Mouse (Mus musculus) urinary bladder, postnatal 4 days (tissue): ENCODE results near the gene A930033H14Rik.
A peak's percentile ranks its signal among the peaks of the same experiment; 100 is the strongest.

Experiments
- DNase-seq, 2 experiments: peaks; one replicate each; pipeline ENCODE4 v3.0.0; 2021 to 2022; ENCODE audit warnings: low spot score in 2 of 2

Gene A930033H14Rik

DNA sequence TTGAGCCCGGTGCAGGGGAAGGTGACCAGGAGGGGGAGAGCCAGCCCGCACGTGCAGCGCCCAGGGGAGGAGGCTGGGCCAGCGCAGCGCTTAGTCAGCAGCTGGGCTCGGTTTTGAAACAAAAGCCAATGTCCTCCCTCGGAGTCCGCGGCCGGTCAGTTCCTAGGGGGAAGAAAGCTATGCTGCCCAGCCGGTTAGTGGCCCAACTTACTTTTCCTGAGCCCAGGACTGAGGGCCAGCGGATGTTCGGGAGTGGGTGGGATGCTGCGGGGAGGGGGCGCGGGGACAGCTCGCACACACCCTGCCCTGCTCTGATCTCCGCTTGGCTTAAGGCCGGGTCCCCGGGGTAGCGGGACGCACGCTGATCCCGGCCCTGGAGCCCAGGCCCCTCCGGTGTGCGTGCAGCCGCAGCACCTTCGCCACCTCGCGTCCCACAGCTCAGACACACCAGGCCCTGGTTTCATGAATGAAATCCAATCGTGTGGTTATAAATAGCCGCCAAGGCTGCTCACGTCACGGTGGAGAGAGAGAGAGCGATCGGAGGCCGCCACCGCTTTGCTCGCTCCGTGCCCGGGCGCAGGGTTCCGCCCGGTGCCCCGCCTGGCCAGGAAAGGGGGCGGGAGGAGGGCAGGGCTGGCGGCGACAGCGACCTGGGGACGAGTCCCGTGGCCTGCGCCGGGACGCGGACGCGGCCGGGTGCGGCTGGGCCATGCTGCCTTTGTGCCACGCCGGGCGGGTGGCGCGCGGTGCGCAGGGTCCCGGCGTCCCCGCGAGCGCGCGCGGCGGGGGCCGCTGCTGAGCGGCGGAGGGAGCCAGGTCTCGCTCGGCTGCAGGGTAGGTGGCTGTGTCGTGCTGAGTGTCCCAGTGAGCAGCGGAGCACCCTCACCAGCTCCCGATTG lies at the start of gene A930033H14Rik:
Gene A930033H14Rik (minus strand): TSS at position 557 of the 899 bp plus-strand sequence.
- peak; percentile 78 to 79 for DNase-seq

DNA sequence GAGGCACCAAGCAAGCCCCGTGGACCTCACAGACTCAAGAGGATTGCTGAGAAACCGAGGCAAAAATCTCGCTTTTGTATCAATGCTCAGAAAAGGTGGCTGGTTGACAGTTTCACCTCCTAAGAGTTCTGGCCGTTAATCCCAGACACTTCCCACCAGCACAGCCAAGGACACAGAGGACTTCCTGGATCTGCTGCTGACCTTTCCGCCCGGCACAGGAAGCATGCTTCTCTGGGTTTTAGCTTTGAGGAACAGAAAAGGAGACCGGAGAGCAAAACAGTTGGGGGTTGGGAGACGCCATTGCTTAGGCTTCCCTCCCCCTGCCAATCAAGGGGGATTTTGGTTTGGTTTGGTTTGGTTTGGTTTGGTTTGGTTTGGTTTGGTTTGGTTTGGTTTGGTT lies 47.0 kb upstream of the A930033H14Rik start:
- no peak for DNase-seq

DNA sequence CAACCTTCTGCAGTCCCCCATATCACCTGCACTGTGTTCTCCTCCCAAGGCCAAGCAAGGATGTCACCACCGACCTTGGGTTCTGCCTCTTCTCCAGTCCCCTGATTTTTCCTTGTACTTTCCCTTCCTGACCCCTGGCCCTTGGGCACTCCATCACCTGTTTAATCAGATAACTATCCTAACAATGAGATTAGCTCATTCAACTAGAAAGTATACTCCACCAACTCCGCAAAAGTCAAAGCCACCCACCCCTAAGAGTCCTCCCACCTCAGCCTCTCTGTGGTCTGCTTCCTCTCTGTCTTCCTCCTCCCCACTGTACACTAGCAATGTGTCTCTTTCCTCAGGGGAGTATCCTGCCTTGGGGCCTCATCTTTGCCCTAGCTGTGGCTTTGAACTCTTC lies 46.3 kb upstream of the A930033H14Rik start:
- no peak for DNase-seq

DNA sequence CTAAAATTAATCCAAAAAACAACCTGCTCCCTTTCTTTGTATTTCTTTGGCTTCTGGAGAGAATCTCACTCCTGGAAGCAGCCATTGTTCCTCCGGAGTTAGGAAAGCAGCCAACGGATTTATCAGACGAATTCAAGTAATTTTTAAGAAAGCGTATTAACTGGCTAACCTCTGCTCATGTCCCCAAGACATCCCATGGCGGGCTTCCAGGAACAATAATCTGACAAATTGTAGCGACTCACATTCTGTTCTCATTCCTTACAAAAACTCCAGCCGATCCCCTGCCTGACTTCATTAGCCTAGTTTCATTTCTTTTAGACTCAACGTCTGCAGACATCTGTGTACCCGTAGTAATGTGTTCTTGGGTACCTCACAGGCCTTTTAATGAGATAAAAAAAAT lies 45.7 kb upstream of the A930033H14Rik start:
- no peak for DNase-seq

DNA sequence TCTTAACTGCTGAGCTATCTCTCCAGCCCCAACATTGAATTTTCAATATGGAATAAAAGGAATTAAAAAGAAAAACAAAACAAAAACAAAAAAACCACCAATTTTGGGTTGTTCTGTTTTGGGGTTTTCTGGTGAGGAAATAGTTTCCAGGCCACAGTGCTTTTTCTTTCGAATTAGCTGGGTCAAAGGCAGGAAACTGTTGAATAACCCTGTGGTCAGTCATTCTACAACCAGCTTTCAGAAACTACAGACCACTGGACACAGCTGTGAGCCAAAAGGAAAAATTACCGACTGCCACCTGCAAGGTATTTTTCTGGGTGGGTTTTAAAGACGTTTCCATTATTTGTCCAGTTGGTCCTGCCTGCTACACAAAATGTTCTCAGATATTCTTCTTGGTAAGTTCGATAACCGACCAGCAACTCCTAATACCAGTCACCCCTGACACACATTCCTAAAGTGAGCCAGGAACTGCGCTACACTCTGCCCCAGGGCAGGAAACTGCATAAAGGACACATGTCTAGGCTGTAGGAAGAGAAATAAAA lies 44.8 kb upstream of the A930033H14Rik start:
- DNase-seq: no peak

DNA sequence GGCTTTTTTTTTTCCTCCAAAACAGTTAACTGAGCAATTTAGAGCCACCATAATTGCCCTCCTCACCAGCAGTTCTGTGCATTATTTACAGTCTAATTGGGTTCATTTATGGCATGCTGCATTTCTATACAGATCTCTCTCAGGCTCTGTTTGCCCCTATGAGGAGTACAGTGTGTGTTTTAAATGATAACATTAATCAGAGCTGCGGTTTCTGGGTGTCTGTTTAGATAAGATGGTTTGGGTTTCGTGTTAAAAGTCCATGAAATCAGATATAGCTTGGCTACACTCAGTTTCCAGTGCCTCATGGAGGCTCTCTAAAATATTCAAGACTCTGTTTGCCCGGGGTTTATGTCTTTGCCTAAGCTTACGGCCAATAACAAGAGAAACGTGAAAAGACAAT lies 42.7 kb upstream of the A930033H14Rik start:
- DNase-seq: no peak

DNA sequence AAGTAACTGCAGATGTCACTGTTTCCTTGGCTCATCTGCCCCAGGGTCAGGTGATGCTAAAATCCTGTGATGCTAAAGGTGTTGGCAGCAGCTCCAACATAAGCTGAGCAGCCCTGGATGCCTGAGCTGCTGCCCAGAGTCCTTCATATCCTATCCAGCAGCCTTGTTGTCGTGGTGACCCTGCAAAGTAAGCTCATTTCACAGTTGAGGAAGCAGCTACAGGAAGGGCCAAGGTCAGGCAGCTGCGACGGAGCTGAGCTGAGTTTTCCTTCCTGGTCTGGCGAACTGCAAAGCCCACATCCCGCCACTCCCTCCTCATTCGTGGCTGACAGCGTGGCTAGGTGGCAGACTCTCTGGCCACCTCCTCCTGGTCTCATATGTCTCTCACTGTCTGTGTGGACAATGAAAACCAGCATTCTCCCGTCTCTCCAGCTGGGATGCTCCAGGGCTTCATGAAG lies 41.5 kb upstream of the A930033H14Rik start:
- DNase-seq: peak in 1 of 2 experiments; percentile 61

DNA sequence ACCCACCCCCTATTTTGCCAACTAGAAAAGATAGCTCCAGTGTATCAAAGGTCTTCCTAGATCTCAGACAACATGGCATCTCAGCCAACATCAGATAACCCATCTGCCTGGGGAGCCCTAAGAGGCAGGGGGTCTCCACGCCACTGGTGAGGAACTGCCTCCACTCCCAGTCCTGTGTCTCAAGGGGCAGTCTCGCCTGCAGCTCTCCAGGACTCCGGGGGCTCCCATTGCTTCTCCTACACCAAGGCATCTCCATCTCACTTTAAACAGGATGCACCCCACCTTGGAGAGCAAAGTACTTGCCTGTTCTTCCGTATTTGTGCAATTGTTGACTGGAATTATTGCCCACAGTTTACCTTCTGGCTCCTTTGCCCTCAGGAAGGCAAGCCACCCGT lies 40.8 kb upstream of the A930033H14Rik start:
- DNase-seq: no peak

DNA sequence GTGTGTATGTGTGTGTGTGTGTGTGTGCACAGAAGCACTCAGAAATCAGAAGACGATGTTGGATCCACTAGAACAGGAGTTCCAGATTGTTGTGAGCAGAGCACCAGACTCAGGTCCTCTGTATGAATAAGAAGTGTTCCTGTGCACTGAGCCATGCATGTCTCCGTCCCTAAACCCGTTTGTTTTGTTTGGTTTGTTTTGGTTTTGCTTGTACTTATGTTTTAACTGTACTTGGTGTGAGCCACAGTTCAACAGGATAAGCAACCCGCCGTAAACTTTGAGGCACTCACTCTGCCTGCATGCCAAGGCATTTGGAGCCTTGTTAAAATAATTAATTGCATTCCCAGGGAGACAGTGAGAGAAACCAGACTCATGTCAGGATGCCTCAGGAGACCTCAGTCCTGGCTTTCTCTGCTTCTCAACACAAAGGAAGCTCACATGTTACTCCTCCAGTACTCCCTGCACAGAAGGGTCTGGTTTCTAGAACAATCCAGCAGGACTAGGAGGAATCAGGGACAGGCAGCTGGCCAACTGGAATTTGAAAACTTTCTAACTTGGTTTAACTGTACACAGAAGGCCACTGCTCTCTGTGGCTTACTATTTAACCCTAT lies 40.3 kb upstream of the A930033H14Rik start:
- peak in 1 of 2 experiments; percentile 47 for DNase-seq

DNA sequence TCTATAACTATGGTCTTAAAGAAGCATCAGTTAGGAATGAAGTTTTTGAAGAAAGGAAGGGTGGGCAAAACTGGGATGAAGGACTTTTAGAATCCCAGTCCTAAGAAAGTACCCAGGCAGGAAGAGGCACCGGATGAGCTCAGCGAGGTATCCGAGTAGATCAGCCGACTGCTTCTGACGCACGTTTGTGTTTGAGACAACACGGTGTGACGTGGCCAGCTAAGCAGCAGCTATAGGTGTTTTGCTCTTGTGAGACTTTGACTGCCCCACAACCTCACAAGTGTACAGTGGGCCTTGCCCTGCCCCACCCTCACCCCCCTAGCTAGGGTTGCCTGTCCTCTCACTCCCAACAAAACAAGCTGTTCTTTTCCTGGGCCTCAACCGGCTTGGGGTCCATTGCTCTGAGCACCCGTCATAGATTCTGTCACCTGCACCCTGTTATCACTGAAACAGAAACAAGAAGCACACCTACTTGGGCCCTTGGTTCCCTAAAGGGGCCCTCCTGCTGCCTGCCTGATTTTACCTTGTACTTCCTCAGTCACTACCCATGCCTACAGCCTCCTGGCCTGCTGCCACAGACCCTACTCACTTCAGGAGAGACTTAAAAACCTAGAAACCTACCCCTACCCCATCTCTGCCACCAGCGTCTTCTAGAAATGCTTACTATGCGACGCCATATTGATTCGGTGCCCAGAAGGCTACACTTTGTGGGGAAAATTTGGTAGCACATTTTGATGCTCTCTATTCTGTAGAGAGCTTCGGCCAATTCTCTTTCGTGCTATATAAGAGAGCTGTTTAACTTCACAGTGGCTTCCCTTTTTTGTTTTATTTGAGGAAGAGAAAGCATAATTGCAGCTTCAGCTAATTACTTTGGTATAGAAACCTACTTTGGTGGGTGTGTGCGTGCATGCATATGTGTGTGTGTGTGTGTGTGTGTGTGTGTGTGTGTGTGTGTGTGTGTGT lies 39.5 kb upstream of the A930033H14Rik start:
- DNase-seq: no peak

DNA sequence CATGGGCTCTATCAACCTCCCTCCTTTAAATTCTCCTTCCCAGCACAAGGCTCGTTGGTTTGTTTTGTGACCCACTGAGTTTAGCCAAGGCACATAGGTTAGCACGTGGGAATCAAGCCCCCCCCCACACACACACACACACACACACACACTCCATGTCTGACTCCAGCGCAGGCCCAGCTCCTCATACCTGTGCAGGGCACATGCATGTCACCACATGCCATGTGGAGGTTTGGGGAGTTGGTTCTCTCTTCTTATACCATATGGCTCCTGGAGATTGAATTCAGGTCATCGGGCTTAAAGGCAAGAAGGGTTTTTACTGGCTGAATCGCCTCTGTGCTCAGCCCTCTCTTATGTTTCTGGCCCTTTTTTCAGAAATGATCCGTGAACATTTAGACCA lies 38.4 kb upstream of the A930033H14Rik start:
- no peak for DNase-seq

DNA sequence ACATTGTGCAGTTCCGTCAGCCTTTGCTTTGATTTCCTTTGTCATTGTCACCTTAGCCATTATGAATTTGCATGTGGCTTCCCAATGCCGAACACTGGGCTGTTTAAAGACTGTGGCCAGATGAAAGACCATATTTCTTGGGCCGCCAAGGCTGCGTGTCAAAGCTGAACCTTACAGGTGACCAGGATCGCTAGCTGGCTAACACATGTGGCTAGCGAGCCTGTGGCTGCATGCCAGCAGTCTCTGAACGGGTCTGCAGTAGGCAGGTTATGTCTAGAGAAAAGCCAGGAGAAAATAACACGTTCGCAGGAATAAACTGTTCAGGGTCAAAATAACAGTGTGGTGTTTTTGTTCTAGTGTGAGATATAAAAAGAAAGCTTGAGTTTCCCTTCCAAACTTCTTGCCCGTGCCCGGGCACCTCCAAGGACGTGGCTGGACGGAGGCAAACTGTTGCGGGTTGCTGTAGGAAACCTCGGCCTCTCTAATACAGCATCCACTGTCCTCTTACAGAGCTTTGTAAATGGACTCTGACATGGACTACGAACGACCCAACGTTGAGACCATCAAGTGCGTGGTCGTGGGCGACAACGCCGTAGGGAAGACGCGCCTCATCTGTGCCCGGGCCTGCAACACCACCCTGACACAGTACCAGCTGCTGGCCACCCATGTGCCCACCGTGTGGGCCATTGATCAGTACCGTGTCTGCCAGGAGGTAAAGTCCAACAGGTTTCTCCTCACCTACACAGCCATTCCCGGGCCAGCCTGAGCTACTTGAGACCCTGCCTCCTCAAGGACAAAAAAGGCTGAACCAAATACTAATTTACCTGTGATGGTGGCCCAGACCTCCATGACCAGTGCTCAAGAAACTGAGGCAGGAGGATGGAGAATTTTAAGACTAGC lies 35.6 kb upstream of the A930033H14Rik start:
- DNase-seq: no peak

DNA sequence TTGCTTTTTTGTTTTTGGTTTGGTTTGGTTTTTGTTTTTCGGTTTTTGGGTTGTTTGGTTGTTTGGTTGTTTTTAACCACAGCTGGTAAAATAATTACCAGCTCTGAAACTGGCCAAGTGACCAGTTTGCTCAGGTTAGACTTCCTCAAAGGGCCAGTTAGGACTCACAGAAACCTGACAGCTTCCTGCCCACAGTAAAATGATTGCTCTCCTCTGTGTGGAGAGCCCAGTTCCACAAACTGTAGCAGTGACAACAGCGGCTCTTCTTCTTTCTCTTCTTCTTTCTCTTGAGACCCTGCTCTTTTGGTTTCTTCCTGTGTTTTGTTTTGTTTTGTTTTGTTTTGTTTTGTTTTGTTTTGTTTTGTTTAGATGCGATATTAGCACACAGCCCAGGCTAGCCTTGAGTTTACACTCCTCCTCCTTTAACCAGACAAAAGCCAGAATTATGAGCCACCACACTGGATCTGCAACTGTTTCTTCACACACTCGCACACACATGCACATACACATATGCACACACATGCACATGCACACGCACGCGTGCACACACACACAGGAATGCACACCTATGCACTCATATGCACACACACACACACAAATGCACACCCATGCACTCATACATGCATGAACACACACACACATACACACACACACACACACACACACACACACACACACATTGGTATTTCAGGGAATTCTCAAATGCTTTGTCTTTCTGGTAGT lies 34.6 kb upstream of the A930033H14Rik start:
- no peak for DNase-seq

DNA sequence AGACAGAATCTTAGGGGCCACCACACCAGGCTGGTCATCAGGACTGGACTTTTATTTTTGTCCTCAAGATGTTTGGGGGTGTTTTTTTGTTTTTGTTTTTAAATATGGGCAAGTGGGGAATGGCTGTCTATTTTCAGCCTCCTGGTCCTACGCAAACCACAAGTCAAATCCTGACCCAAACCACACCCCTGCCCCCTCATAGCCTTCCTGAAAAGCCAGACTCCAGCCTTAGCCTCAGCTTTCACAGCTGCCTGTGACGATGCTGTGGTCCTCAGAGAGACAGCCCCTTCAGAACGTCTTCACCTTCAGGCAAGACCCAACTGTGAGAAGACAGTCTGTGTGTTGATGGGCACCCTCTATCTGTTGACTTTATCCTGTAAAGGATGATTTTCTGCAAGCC lies 33.9 kb upstream of the A930033H14Rik start:
- no peak for DNase-seq

DNA sequence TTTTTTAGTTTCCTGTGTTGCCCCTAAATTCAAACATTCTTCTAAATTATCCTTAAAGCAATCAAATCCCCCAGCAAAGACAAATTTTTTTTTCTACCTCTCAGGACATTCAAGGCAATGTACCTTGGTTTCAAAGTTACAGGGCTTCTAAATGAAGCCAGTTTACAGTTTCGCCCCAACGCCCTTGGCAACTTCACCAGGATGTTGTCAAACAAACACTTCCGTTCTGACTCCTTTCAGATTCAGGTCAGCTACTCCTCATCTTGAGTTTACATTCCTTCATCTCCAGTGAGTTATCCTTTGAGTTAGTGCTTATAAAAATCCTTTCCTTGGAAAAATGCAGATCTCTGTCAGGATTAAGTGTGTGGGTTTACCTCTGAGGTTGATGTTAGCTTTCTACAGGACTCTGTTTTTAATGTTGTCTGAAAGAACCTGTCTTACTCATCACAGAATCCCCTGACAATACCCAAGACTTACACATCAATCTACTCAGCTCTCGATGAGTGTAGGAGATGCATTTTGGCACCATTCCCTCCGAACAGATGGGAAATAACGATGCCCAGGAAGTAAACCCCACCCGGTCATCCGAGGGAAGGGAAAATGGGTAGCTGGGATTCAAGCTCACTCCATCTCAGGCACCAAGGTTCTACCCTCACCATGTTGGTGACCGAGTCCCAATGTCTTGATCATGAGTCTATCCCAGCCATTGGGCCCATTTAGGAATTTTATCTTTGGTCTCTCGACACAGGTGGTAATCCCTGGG lies 33.2 kb upstream of the A930033H14Rik start:
- DNase-seq: no peak

DNA sequence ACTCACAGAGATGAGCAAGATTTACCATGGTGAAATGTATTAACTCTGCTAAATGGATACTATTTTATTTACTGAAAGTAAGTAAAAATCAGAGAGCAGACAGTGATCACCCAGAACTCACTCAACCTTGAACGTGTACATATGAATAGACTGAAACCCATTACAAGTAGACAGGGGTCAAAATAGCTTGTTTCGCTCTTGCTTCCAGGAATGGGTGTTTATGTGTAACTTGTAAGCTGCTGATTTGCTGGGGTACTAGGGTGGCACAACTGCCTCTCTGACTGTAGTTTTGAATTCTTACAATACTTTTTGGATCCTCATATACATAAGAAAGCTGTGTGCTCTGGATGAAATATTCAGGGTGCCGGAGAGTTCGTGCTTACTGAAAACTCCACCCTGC lies 32.3 kb upstream of the A930033H14Rik start:
- no peak for DNase-seq

DNA sequence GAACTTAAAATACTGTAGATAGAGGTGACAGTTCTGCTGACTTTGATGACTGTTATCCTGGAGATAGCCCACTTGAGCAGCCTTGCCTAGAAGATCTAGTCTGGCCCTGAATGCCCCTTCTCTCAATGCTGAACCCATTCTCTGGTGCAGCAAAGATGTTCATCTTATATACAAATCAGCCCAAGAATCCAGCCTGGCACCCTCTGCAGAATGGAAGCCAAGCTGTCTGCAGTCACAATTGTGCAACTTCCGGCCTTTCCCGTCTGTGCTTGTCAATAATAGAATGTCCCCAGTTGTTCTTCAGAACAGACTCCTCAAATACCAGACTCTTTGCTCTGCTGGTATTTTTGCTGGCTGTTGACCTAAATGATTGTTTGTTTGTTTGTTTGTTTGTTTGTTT lies 27.6 kb upstream of the A930033H14Rik start:
- DNase-seq: no peak

DNA sequence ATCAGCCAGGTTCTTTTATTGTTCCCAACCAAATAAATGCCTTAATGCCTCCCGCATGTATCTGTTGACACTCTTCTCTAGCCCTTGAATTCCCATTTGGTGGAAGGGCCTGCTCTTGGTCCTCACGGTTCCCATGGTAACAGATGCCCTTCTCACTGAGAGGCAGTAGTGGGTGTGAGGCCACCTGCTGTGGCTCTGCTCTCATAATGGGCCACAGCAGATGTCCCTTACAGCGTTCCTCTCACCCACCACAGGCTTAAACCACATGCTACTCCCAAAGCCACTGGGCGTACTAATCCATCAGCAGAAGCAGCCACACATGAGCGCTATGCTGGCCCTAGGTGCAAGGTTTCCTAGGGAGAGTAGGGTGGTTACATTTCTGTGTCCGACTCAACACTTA lies 25.4 kb upstream of the A930033H14Rik start:
- DNase-seq: no peak

DNA sequence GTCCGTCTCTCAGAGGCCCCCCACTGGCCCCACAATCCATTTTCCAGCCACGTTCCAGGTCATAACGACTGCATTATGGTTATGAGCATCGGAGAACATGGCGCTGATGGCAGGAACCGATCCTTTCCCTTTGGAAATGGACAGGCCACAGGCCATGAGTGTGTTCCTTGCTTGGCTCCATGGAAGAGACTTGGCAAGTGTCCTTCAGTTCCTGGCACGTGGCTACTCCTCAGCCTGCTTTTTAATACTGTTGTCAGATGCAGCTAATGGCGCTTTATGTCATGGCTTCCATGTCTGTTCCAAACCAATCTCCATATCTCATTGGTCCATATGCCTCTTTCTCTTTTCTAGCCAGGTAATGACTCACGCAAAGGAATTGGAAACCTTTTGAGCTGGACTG lies 24.9 kb upstream of the A930033H14Rik start:
- no peak for DNase-seq
